Mouse (Mus musculus) hindbrain, embryonic 10.5 days (tissue): ENCODE measurements around the gene Mnat1. TPM values are rescaled to one million over a fixed set of nuclear protein-coding genes. Genes with fewer than 3 reads are reported as not detected.

ENCODE experiments used
- DNase-seq: peaks from one replicate; pipeline ENCODE4 v3.0.0-alpha.2; 2017; ENCODE audit warnings: low spot score
- H3K27ac ChIP-seq: fragments of 300-500 bp; sonication (generic); 2 replicates; pipeline ENCODE4 v1.5.1; 2016; ENCODE audit warnings: mild to moderate bottlenecking, moderate library complexity
- H3K27me3 ChIP-seq: fragments of 300-500 bp; sonication (generic); 2 replicates; pipeline ENCODE4 v1.6.1; 2016; ENCODE audit warnings: mild to moderate bottlenecking; ENCODE audit not compliant: poor library complexity, insufficient read depth, severe bottlenecking
- H3K36me3 ChIP-seq: fragments of 300-500 bp; sonication (generic); 2 replicates; pipeline ENCODE4 v1.6.1; 2016; ENCODE audit warnings: mild to moderate bottlenecking, moderate library complexity
- H3K4me1 ChIP-seq: fragments of 300-500 bp; sonication (generic); replicated peaks from 2 replicates; pipeline ENCODE4 v1.6.1; 2016; ENCODE audit warnings: mild to moderate bottlenecking
- H3K4me3 ChIP-seq: fragments of 300-500 bp; sonication (generic); 2 replicates; pipeline ENCODE4 v1.5.1; 2016; ENCODE audit warnings: mild to moderate bottlenecking, moderate library complexity
- H3K9me3 ChIP-seq: fragments of 300-500 bp; sonication (generic); 2 replicates; pipeline ENCODE4 v1.6.1; 2016; ENCODE audit warnings: mild to moderate bottlenecking, moderate library complexity
- WGBS: fragments of 180-500 bp; shearing (Covaris S2); methylation state at CpG from one replicate; pipeline ENCODE4 v1.1.7; 2016; 5-methylcytosine and 5-hydroxymethylcytosine counted together
- polyA plus RNA-seq: library from polyadenylated mRNA; unstranded; fragments of >200 nt; fragmentation: Nextera tagmentation; extraction: Ambion mirVana; gene quantifications from 2 replicates; pipeline ENCODE4 v1.2.1, GENCODE M21; 2016

Gene Mnat1
- polyA plus RNA-seq, 1 experiment from 2014 or later = 29.1 TPM

GRCm38 (mm10) chr12:73265381-73265978 is 142.0 kb downstream of the Mnat1 start:
- 91% methylated on average over 3 of the region's 3 CpGs for WGBS

DNA sequence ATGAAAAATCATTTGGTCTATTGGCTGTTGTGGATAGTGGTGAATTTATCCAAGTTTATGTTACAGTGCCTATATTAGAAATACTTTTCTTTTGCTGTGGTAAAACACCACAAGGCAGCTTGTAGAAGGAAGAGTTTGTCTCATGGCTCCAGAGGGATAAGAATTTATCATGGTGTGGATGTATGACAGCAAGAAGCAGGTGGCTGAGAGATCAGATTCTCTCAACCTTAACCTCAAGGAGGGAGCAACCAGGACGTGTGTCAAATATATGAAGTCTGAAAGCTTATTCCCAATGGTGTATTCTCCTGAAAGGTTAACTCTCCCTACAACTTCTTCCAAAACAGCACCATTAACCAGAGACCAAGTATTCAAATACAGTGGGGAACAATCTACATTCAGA is 143.1 kb downstream of the Mnat1 start:
- Histone ChIP-seq H3K4me1 (no peaks in the 10 kb centered on the region), H3K4me3 (no peak overlapping the region), H3K27ac (no peak overlapping the region), H3K9me3 (peaks cover 6% of the 10 kb centered on the region), H3K27me3 (no peaks in the 10 kb centered on the region), H3K36me3 (no peaks in the 10 kb centered on the region)
- WGBS = 71% methylated on average over 1 of the region's 1 CpGs
- no peak for DNase-seq

More at GRCm38 (mm10) chr12:73265381-73265978, 142.0 kb downstream of the Mnat1 start:
- no peaks in the 10 kb centered on the region for H3K27me3 ChIP-seq
- H3K36me3 ChIP-seq = no peaks in the 10 kb centered on the region
- H3K4me3 ChIP-seq = no peak overlapping the region
- peaks cover 7% of the 10 kb centered on the region for H3K9me3 ChIP-seq
- no peak for DNase-seq
- H3K4me1 ChIP-seq = no peaks in the 10 kb centered on the region
- no peak overlapping the region for H3K27ac ChIP-seq

DNA sequence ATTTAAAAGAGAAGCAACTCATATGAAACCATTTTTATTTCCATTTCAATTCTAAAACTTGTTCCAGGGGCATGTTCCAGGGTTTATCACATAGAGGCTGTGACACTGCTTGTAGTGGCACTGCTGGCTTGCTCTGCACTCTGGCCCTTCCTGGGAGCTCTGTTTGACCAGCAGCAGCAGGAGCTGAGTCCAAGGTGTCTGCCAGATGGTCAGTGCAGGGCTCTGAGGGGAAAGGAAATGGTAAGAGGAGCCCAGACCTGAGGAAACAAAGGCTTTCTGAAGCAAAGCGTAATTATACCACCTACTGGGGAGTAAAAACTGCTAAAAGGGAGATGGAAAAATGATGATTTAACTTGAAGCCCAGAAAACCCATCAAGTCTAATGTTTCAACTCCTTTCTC is 145.0 kb downstream of the Mnat1 start:
- Histone ChIP-seq H3K27ac (no peak overlapping the region), H3K36me3 (0 out of 2 replicates have a peak, but pooled peaks cover 3% of the 10 kb centered on the region), H3K27me3 (no peaks in the 10 kb centered on the region), H3K4me1 (no peaks in the 10 kb centered on the region), H3K4me3 (no peak overlapping the region), H3K9me3 (no peaks in the 10 kb centered on the region)
- peak; percentile 20 for DNase-seq
- WGBS = 66% methylated on average over 1 of the region's 1 CpGs

DNA sequence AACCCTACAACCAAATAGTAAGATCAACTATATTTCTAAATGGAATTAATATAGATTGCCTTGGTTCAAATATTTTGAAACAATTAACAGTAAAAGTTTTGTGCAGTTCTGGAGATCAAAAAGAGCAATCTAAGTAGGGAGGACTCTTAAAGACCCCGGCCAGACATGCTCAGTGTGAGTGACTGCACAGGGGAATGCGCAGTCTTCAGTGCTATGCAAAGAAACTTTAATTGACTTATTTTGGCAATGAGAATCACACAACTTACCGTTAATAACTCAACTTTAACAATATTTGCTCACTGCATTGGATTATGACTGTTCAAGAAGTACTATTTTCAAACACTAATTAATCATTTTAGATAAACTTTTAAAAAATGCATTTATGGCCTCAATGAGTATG is 146.0 kb downstream of the Mnat1 start:
- no peak for DNase-seq
- peaks cover 14% of the 10 kb centered on the region for H3K36me3 ChIP-seq
- H3K4me3 ChIP-seq = no peak overlapping the region
- no peak overlapping the region for H3K27ac ChIP-seq
- no peaks in the 10 kb centered on the region for H3K27me3 ChIP-seq
- WGBS = 92% methylated on average over 3 of the region's 3 CpGs
- no peaks in the 10 kb centered on the region for H3K4me1 ChIP-seq
- H3K9me3 ChIP-seq = no peaks in the 10 kb centered on the region

GRCm38 (mm10) chr12:73269933-73270332 is 146.4 kb downstream of the Mnat1 start:
- no peak overlapping the region for H3K27ac ChIP-seq
- H3K36me3 ChIP-seq = peaks cover 18% of the 10 kb centered on the region
- no peak overlapping the region for H3K4me3 ChIP-seq
- 93% methylated on average over 4 of the region's 4 CpGs for WGBS
- H3K27me3 ChIP-seq = no peaks in the 10 kb centered on the region
- DNase-seq = no peak
- no peaks in the 10 kb centered on the region for H3K9me3 ChIP-seq
- no peaks in the 10 kb centered on the region for H3K4me1 ChIP-seq

DNA sequence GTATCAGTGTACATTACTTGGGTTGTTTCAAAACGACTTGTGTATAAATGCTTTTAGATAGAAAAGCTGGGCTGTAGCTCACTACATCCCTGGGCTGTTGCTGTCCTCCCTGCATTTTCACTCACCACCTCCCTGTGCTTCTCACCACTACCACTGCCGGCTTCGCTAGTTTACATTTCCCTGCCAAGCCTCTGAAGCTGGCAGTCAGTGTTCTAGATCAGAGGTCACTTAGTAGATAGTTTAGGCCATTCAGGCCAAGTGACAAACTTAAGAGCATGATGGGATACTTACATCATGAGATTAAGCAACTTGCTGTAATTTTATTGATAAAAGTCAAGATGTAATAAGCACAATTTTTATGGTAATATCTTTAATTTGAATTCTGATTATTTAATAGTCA is 151.4 kb downstream of the Mnat1 start:
- Histone ChIP-seq H3K9me3 (peaks cover 20% of the 10 kb centered on the region), H3K4me1 (no peaks in the 10 kb centered on the region), H3K36me3 (peaks cover 61% of the 10 kb centered on the region), H3K27me3 (no peaks in the 10 kb centered on the region), H3K4me3 (no peak overlapping the region), H3K27ac (no peak overlapping the region)
- DNase-seq = no peak
- 98% methylated on average over 3 of the region's 3 CpGs for WGBS

- DNase-seq = peak; percentile 96
- under 1% methylated on average over 53 of the region's 53 CpGs for WGBS
- Histone ChIP-seq H3K27ac (peak within 1 kb of the TSS; percentile 93), H3K4me3 (peak within 1 kb of the TSS; percentile 79), H3K4me1 (peaks cover 23% of the 10 kb centered on the region), H3K36me3 (peaks cover 37% of the 10 kb centered on the region), H3K9me3 (no peaks in the 10 kb centered on the region), H3K27me3 (no peaks in the 10 kb centered on the region)
Observed at GRCm38 (mm10) chr12:73286287-73287092, 163.0 kb downstream of the Mnat1 start, which contains the start of the genes Trmt5 and Slc38a6. Gene Trmt5 (minus strand): TSS chr12:73286710. Gene Slc38a6 (plus strand): TSS chr12:73286779.

GRCm38 (mm10) chr12:73287609-73288008 is 164.1 kb downstream of the Mnat1 start:
- DNase-seq = no peak
- whole genome bisulfite sequencing = 75% methylated on average over 8 of the region's 8 CpGs
- Histone ChIP-seq H3K27me3 (no peaks in the 10 kb centered on the region), H3K9me3 (no peaks in the 10 kb centered on the region), H3K36me3 (peaks cover 33% of the 10 kb centered on the region), H3K27ac (peak overlapping the region; percentile 93; the same call in 1 of the 2 replicates), H3K4me1 (peaks cover 23% of the 10 kb centered on the region), H3K4me3 (peak overlapping the region; percentile 79)

- no peak for DNase-seq
- Histone ChIP-seq H3K9me3 (no peaks in the 10 kb centered on the region), H3K27me3 (no peaks in the 10 kb centered on the region), H3K4me1 (peaks cover 23% of the 10 kb centered on the region), H3K36me3 (peaks cover 32% of the 10 kb centered on the region), H3K27ac (no peak overlapping the region), H3K4me3 (no peak overlapping the region)
- WGBS = 91% methylated on average over 3 of the region's 3 CpGs
Observed at GRCm38 (mm10) chr12:73288626-73289025, 165.1 kb downstream of the Mnat1 start.

DNA sequence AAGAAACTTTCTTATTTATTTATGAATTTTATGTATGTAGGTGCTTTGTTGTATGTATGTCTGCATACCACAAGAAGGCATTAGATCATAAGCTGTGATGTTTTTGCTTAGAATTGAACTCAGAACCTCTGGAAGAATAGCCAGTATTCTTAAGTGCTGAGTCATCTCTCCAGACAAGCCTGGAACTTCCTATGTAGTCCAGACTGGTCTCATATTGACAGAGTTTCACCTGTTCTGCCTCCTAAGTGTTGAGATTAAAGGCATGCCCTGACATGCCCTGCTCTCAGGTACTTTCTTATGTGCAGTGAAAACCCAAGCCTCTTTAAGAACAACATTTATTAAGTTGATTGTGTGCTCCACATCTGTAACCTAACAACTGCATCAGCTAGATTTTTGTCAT is 171.4 kb downstream of the Mnat1 start:
- H3K4me1 ChIP-seq = no peaks in the 10 kb centered on the region
- no peak overlapping the region for H3K4me3 ChIP-seq
- no peak overlapping the region for H3K27ac ChIP-seq
- no peak for DNase-seq
- H3K9me3 ChIP-seq = no peaks in the 10 kb centered on the region
- peaks cover 41% of the 10 kb centered on the region for H3K36me3 ChIP-seq
- no peaks in the 10 kb centered on the region for H3K27me3 ChIP-seq

GRCm38 (mm10) chr12:73295505-73296140 is 172.1 kb downstream of the Mnat1 start:
- H3K9me3 ChIP-seq = no peaks in the 10 kb centered on the region
- WGBS = 87% methylated on average over 11 of the region's 11 CpGs
- no peak overlapping the region for H3K27ac ChIP-seq
- peaks cover 47% of the 10 kb centered on the region for H3K36me3 ChIP-seq
- no peaks in the 10 kb centered on the region for H3K4me1 ChIP-seq
- no peak for DNase-seq
- no peak overlapping the region for H3K4me3 ChIP-seq
- H3K27me3 ChIP-seq = no peaks in the 10 kb centered on the region

GRCm38 (mm10) chr12:73298621-73299020 is 175.1 kb downstream of the Mnat1 start:
- H3K27me3 ChIP-seq = no peaks in the 10 kb centered on the region
- no peaks in the 10 kb centered on the region for H3K4me1 ChIP-seq
- no peak overlapping the region for H3K27ac ChIP-seq
- 95% methylated on average over 5 of the region's 5 CpGs for WGBS
- H3K36me3 ChIP-seq = peaks cover 35% of the 10 kb centered on the region
- DNase-seq = no peak
- H3K4me3 ChIP-seq = no peak overlapping the region
- no peaks in the 10 kb centered on the region for H3K9me3 ChIP-seq

DNA sequence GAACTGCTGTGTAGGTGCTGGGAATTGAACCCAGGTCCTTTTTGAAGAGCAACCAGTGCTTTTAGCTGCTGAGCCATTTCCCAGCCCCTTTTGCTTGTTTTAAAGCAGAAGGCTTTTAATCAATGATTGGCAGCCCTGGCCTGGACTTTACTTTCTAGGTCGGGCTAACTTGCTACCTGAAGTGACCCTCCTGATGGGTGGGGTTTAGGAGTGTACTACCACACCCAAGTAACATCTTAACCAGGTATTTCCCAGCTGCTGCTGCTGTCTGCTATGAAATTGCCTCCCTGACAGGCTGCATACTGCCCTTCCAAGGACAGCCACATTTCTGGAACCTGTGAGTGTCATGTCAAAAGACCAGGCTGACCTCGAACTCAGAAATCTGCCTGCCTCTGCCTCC is 177.0 kb downstream of the Mnat1 start:
- no peak overlapping the region for H3K4me3 ChIP-seq
- no peak for DNase-seq
- no peak overlapping the region for H3K27ac ChIP-seq
- 88% methylated on average over 2 of the region's 2 CpGs for WGBS
- H3K4me1 ChIP-seq = no peaks in the 10 kb centered on the region
- H3K27me3 ChIP-seq = no peaks in the 10 kb centered on the region
- peaks cover 23% of the 10 kb centered on the region for H3K36me3 ChIP-seq
- no peaks in the 10 kb centered on the region for H3K9me3 ChIP-seq
